Mouse (Mus musculus) MEL-GATA-1-ER (cell line): ENCODE measurements around the gene Mrpl24.
"Not testable (repeated sequence)": the region's sequence is repeated elsewhere in the genome, so short reads cannot be mapped to it uniquely, and the experiment has no call there.

Experiments used
- DNase-seq: peaks from one replicate; pipeline ENCODE4 v3.0.0-alpha.2; 2012; ENCODE audit warnings: low read depth; ENCODE audit errors: extremely low read depth

The Mrpl24 gene

GRCm38 (mm10) chr3:87919336-87920108 is at the start of gene Mrpl24:
Mrpl24 (plus strand) TSS chr3:87919506.
- peak; percentile 85 for DNase-seq

DNA sequence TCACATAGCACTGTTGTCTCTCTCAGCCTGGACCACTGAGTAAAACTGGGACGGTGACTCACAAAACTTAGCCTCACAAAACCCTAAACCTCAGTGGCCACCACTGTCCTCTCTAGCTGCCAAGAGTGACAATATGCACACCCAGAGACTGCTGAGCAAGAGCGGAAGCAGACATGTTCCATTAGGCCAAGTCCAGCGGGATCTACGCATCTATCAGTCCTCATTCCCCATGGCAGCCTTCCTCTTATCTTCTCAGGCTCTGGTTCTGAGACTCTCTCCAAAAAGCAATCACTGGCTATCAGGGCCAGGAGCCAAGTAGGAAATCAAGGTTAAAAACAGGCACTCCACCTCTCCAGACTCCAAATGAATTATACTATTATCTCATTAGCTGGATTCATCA is 41.6 kb upstream of the Mrpl24 start:
- DNase-seq: no peak

GRCm38 (mm10) chr3:87884291-87884690 is 35.0 kb upstream of the Mrpl24 start:
- DNase-seq: no peak

GRCm38 (mm10) chr3:87884708-87885251 is 34.5 kb upstream of the Mrpl24 start:
- peak; percentile 50 for DNase-seq

- DNase-seq: peak; percentile 100
Observed at GRCm38 (mm10) chr3:87885281-87886003, 33.9 kb upstream of the Mrpl24 start, which contains the start of gene Prcc. Prcc (minus strand) TSS chr3:87885608.

DNA sequence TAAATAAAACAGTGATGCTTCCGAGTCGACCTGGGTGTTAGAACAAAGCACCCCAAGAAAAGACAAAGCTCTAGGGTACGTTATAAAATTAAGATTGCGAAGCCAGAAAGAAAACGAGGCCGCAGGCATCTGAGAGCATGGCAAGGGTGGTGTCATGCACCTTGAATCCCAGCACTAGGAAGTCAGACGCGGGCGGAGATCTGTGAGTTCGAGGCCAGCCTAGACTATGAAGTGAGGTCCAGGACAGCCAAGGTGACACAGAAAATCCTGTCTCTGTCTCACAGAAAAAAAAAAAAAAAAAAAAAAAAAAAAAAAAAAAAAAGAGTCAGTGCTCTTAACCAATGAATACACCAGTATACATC is 33.3 kb upstream of the Mrpl24 start:
- no peak for DNase-seq

DNA sequence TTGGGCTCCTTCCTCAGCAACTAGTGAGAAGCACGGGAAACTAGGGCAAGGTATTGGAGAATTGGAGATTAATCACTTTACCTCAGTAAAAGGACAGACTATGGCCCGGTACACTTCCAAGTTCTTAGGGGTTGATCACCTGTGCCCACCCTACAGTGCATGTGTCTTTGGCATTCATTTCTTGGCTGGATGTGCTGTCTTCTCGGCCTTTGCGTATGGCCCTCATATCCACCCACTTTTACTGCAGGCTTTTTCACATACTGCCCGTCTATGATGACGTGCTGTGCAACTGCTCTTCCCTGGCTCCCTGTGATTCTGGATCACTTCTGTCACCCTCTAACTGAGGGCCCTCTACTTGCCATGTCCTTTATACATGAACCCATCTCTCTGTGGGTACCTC is 32.9 kb upstream of the Mrpl24 start:
- no peak for DNase-seq

DNA sequence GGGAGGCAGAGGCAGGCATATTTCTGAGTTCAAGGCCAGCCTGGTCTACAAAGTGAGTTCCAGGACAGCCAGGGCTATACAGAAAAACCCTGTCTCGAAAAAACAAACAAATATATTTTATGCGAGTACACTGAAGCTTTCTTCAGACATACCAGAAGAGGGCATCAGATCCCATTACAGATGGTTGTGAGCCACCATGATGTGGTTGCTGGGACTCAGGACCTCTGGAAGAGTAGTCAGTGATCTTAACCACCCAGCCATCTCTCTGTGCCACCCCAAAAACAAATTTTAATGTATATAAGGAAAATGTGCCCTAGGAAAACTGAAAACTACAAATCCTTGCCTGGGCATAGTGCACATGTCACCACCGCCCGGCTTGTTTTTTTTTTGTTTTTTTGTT is 31.9 kb upstream of the Mrpl24 start:
- DNase-seq: not testable (repeated sequence)

GRCm38 (mm10) chr3:87891481-87891880 is 27.8 kb upstream of the Mrpl24 start:
- DNase-seq: no peak

DNA sequence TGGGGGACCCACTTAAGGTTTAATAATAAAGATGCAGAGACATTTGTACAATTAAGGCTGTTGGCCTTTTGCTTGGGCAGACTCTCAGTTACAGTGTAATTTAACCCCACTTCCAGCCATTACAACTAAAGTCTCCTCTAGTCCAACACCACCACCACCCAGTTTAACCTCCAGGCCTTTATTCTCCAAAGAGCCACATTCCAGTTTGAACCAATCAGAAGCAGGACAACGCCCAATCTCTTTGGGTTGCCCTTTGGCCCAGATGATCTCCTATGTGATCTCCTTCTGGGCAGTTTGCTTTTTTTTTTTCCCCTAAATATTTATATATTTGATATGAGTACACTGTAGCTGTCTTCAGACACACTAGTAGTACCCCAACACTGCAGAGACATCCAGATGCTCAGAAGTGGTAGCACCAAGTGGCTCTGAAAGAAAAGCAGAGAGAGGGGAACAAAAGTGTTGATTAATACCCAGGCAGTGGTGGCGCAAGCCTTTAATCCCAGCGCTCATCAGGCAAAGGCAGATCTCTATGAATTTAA is 25.9 kb upstream of the Mrpl24 start:
- DNase-seq: no peak

DNA sequence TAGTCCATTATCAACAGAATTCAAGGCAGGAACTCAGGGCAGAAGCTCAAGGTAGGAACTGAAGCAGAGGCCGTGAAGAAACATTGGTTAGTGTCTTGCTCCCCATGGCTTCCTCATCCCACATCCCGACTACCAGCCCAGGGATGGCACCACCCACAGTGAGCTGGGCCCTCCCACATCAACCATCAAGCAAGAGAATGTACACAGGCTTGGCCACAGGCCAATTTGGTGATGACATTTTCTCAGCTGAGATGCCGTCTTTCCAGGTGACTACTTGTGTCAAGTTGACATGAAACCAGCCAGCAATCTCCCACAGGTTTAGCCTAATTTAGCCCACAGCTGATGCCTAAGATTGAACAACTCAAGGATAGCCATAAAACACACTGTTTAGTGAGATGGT is 20.0 kb upstream of the Mrpl24 start:
- DNase-seq: no peak

GRCm38 (mm10) chr3:87899776-87900175 is 19.5 kb upstream of the Mrpl24 start:
- DNase-seq: no peak

DNA sequence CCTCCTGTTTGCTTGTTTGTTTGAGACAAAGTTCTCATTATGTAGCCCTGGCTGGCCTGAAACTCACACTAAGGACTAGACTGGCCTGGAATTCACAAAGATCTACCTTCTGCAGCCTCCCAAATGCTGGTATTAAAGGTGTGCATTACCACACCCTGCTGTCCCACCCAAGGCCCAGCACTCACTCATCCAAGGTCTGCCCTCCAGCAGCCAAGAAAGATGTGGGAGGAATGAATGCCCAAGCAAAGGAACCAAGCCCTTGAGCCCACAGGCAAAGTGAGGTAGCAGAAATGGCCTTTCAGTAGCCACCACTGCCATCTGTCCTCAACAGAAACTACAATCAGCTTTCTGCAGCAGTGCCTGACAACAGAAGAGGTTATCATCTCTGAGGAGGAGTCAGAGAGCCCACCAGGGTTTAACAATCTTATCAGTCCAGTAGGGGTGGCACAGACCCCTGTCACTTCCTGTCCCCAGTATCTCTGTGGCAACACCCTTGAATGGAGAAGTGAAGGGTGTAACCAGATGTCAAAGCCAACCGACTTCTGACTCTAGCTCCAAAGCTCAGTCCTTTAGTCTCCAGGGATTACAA is 18.2 kb upstream of the Mrpl24 start:
- peak; percentile 100 for DNase-seq

- not testable (repeated sequence) for DNase-seq
Observed at GRCm38 (mm10) chr3:87901959-87902358, 17.3 kb upstream of the Mrpl24 start.

GRCm38 (mm10) chr3:87903821-87904220 is 15.5 kb upstream of the Mrpl24 start:
- DNase-seq: no peak

- peak; percentile 98 for DNase-seq
Observed at GRCm38 (mm10) chr3:87905880-87906485, 13.3 kb upstream of the Mrpl24 start, which contains the start of gene Hdgf. Hdgf (plus strand) TSS chr3:87906321.

DNA sequence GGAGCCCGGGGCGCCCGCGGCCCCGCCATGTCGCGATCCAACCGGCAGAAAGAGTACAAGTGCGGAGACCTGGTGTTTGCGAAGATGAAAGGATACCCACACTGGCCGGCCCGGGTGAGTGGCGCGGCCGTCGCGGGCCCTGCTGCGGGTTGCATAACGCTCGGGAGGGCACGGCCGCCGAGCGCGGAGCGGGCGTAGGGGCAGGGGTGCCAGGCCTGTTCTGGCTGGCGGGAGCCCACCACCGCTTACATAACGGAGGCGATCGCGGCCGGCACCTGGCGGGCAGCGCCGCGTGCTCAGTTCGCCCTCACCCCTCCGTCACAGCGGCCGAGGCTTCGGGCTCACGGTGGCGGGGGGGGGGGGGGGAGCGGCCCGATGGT is 12.7 kb upstream of the Mrpl24 start:
- no peak for DNase-seq

DNA sequence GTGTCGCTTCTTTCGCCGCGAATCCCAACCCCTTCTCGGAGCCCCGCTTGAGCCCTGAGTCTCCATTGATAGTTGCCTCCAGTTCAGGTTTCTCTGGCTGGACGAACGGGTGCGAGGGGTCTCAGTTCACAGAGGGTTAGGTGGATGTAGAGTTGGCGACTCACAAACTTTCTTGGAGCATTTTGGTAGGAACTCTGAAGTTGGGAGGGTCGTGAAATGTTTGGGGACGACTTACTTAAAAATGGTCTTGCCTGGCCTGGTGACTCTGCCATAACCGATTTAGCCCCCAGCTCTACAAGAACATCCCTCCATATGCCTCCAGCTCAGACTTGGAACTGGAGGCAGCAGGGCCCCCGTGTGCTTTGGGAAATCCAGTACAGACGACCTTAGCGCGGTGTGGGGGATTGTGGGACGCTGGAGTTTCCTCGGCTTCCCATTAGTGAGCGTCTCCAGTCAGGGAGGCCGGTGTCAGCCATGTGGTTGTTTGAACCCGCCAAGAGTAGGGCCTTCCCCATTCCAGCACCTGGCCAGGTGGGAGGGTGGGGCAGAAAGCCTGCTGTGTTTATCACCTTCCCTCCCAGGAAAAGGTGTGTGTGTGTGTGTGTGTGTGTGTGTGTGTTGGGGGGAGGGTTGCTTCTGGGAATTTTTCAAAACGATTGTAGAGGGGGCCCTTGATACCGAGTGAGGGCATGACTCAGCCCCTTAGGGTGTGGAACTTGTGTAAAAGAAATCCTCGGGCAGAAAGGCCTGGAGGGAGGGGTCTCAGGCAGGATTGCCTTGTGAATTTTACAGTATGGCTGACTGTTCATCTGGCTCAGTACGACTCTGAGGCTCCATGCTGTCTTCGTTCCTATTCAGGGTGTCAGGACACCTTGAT is 12.1 kb upstream of the Mrpl24 start:
- DNase-seq: peak; percentile 53

- DNase-seq: no peak
Observed at GRCm38 (mm10) chr3:87907906-87908305, 11.4 kb upstream of the Mrpl24 start.

- DNase-seq: no peak
Observed at GRCm38 (mm10) chr3:87909381-87909780, 9.9 kb upstream of the Mrpl24 start.
